Mouse (Mus musculus) kidney, embryonic 16.5 days (tissue): ENCODE data around the gene Smim24. TPM values are rescaled to one million over a fixed set of nuclear protein-coding genes. Genes with fewer than 3 reads are reported as not detected.
A peak's percentile ranks its signal among the peaks of the same experiment; 100 is the strongest.

Experiments used
- ATAC-seq: fragments of 200-750 bp; cut with Nextera tagmentation; 2 replicates; pipeline ENCODE4 v1.8.0; 2017; ENCODE audit warnings: moderate TSS enrichment; ENCODE audit not compliant: low FRiP score, low TSS enrichment
- H3K27ac ChIP-seq: fragments of 300-500 bp; sonication (generic); 2 replicates; pipeline ENCODE4 v1.5.1; 2014; ENCODE audit warnings: low read length
- H3K27me3 ChIP-seq: fragments of 300-500 bp; sonication (generic); 2 replicates; pipeline ENCODE4 v1.6.1; 2014; ENCODE audit warnings: low read length, control low read depth, mixed read lengths; ENCODE audit not compliant: insufficient read depth
- H3K36me3 ChIP-seq: fragments of 300-500 bp; sonication (generic); 2 replicates; pipeline ENCODE4 v1.6.1; 2014; ENCODE audit warnings: low read length, control low read depth, mixed read lengths; ENCODE audit not compliant: insufficient read depth
- H3K4me1 ChIP-seq: fragments of 300-500 bp; sonication (generic); 2 replicates; pipeline ENCODE4 v1.6.1; 2014; ENCODE audit warnings: low read length, control low read depth, mixed read lengths; ENCODE audit not compliant: insufficient read depth
- H3K4me2 ChIP-seq: fragments of 300-500 bp; sonication (generic); replicated peaks from 2 replicates; pipeline ENCODE4 v1.6.1; 2014; ENCODE audit warnings: low read depth, low read length
- H3K4me3 ChIP-seq: fragments of 300-500 bp; sonication (generic); 2 replicates; pipeline ENCODE4 v1.5.1; 2014; ENCODE audit warnings: mild to moderate bottlenecking, low read length
- H3K9ac ChIP-seq: fragments of 300-500 bp; sonication (generic); replicated peaks from 2 replicates; pipeline ENCODE4 v1.6.1; 2014; ENCODE audit warnings: low read length
- H3K9me3 ChIP-seq: fragments of 300-500 bp; sonication (generic); 2 replicates; pipeline ENCODE4 v1.6.1; 2016; ENCODE audit warnings: low read length, control low read depth
- WGBS: fragments of 180-500 bp; shearing (Covaris S2); extraction: QIAGEN DNeasy Blood & Tissue Kit; methylation state at CpG from one replicate; pipeline ENCODE4 v1.1.7; 2014; 5-methylcytosine and 5-hydroxymethylcytosine counted together
- polyA plus RNA-seq: library from polyadenylated mRNA; unstranded; fragments of >200 nt; fragmentation: Nextera tagmentation; extraction: Ambion mirVana; gene quantifications from 2 replicates; pipeline ENCODE4 v1.2.1, GENCODE M21; 2015

Smim24 gene
- polyA plus RNA-seq, 1 experiment from 2014 or later: 44.1 TPM

GRCm38 (mm10) chr10:81379183-81379553, 13.7 kb upstream of the Smim24 start:
- Histone ChIP-seq H3K4me3 (peak overlapping the region; percentile 86), H3K9ac (peak overlapping the region; percentile 79), H3K27me3 (no peaks in the 10 kb centered on the region), H3K27ac (peak overlapping the region; percentile 78), H3K4me2 (peak overlapping the region; percentile 66), H3K9me3 (no peaks in the 10 kb centered on the region), H3K36me3 (peaks cover 13% of the 10 kb centered on the region), H3K4me1 (peaks cover 23% of the 10 kb centered on the region)
- no peak; the same call in 1 of the 2 replicates for ATAC-seq
- 51% methylated on average over 3 of the region's 3 CpGs for WGBS

- H3K4me3 ChIP-seq: no peak overlapping the region
- H3K9ac ChIP-seq: no peak overlapping the region
- 89% methylated on average over 6 of the region's 6 CpGs for WGBS
- H3K4me1 ChIP-seq: peaks cover 23% of the 10 kb centered on the region
- H3K4me2 ChIP-seq: no peak overlapping the region
- H3K27me3 ChIP-seq: no peaks in the 10 kb centered on the region
- no peaks in the 10 kb centered on the region for H3K9me3 ChIP-seq
- ATAC-seq: no peak
- no peak overlapping the region for H3K27ac ChIP-seq
- H3K36me3 ChIP-seq: peaks cover 9% of the 10 kb centered on the region
Observed at GRCm38 (mm10) chr10:81379809-81380378, 13.0 kb upstream of the Smim24 start.

GRCm38 (mm10) chr10:81382039-81382438, 10.8 kb upstream of the Smim24 start:
- WGBS: 66% methylated on average over 5 of the region's 5 CpGs
- H3K27me3 ChIP-seq: no peaks in the 10 kb centered on the region
- H3K4me3 ChIP-seq: no peak overlapping the region
- H3K4me1 ChIP-seq: peaks cover 22% of the 10 kb centered on the region
- peak overlapping the region; percentile 48 for H3K27ac ChIP-seq
- no peak overlapping the region for H3K4me2 ChIP-seq
- H3K9me3 ChIP-seq: no peaks in the 10 kb centered on the region
- no peak for ATAC-seq
- H3K9ac ChIP-seq: no peak overlapping the region
- H3K36me3 ChIP-seq: peaks cover 9% of the 10 kb centered on the region

GRCm38 (mm10) chr10:81383802-81384604, 8.8 kb upstream of the Smim24 start, which contains the start of the genes Dohh and Gm48551:
Gene Dohh, plus strand, starts transcription at chr10:81384428.
Gene Gm48551, plus strand, starts transcription at chr10:81384466.
- Histone ChIP-seq H3K4me1 (peaks cover 14% of the 10 kb centered on the region), H3K9me3 (no peaks in the 10 kb centered on the region), H3K9ac (peak within 1 kb of the TSS; percentile 89), H3K27ac (peak within 1 kb of the TSS; percentile 85), H3K36me3 (peaks cover 26% of the 10 kb centered on the region), H3K27me3 (no peaks in the 10 kb centered on the region), H3K4me3 (peak within 1 kb of the TSS; percentile 94), H3K4me2 (peak within 1 kb of the TSS; percentile 94)
- WGBS: 4% methylated on average over 51 of the region's 54 CpGs
- peak; percentile 93 for ATAC-seq

- Histone ChIP-seq H3K36me3 (peaks cover 26% of the 10 kb centered on the region), H3K27ac (peak overlapping the region; percentile 85), H3K4me2 (peak overlapping the region; percentile 94), H3K9me3 (no peaks in the 10 kb centered on the region), H3K4me3 (peak overlapping the region; percentile 94), H3K4me1 (peaks cover 16% of the 10 kb centered on the region), H3K27me3 (no peaks in the 10 kb centered on the region), H3K9ac (peak overlapping the region; percentile 89)
- WGBS: 0% methylated on average over 19 of the region's 19 CpGs
- peak; percentile 23 for ATAC-seq
Observed at GRCm38 (mm10) chr10:81384605-81384982, 8.3 kb upstream of the Smim24 start.

- no peaks in the 10 kb centered on the region for H3K9me3 ChIP-seq
- 80% methylated on average over 22 of the region's 22 CpGs for WGBS
- peak overlapping the region; percentile 94 for H3K4me3 ChIP-seq
- H3K9ac ChIP-seq: peak overlapping the region; percentile 89
- no peak for ATAC-seq
- peaks cover 29% of the 10 kb centered on the region for H3K36me3 ChIP-seq
- peaks cover 22% of the 10 kb centered on the region for H3K4me1 ChIP-seq
- H3K27me3 ChIP-seq: no peaks in the 10 kb centered on the region
- H3K27ac ChIP-seq: 0 out of 2 replicates have a peak overlapping the region, but pooled peaks have one; percentile 12
- H3K4me2 ChIP-seq: peak overlapping the region; percentile 94
Observed at GRCm38 (mm10) chr10:81385603-81386306, 7.1 kb upstream of the Smim24 start.

- ATAC-seq: no peak
- no peak overlapping the region for H3K4me3 ChIP-seq
- no peak overlapping the region for H3K4me2 ChIP-seq
- H3K27ac ChIP-seq: no peak overlapping the region
- no peak overlapping the region for H3K9ac ChIP-seq
- no peaks in the 10 kb centered on the region for H3K27me3 ChIP-seq
- WGBS: 94% methylated on average over 20 of the region's 20 CpGs
- H3K36me3 ChIP-seq: peaks cover 29% of the 10 kb centered on the region
- no peaks in the 10 kb centered on the region for H3K9me3 ChIP-seq
- peaks cover 27% of the 10 kb centered on the region for H3K4me1 ChIP-seq
Observed at GRCm38 (mm10) chr10:81387716-81388115, 5.1 kb upstream of the Smim24 start.

- Histone ChIP-seq H3K9me3 (no peaks in the 10 kb centered on the region), H3K27me3 (no peaks in the 10 kb centered on the region), H3K9ac (peak within 1 kb of the TSS; percentile 5; the same call in 1 of the 2 replicates), H3K4me1 (peaks cover 35% of the 10 kb centered on the region), H3K27ac (peak within 1 kb of the TSS; percentile 44; the same call in 1 of the 2 replicates), H3K4me2 (no peak within 1 kb of the TSS), H3K4me3 (no peak within 1 kb of the TSS), H3K36me3 (peaks cover 29% of the 10 kb centered on the region)
- no peak for ATAC-seq
- 69% methylated on average over 5 of the region's 5 CpGs for WGBS
Observed at GRCm38 (mm10) chr10:81388505-81389055, 4.3 kb upstream of the Smim24 start, which contains the start of gene Gm48552. Gene Gm48552, plus strand, starts transcription at chr10:81389005.

GRCm38 (mm10) chr10:81389373-81389772, 3.5 kb upstream of the Smim24 start:
- no peak; the same call in 1 of the 2 replicates for ATAC-seq
- Histone ChIP-seq H3K4me1 (peaks cover 41% of the 10 kb centered on the region), H3K27ac (peak overlapping the region; percentile 44; the same call in 1 of the 2 replicates)

More at GRCm38 (mm10) chr10:81389373-81389772, 3.5 kb upstream of the Smim24 start:
- H3K9ac ChIP-seq: no peak overlapping the region; the same call in 1 of the 2 replicates
- H3K4me3 ChIP-seq: no peak overlapping the region
- no peaks in the 10 kb centered on the region for H3K27me3 ChIP-seq
- H3K9me3 ChIP-seq: no peaks in the 10 kb centered on the region
- H3K4me2 ChIP-seq: no peak overlapping the region
- H3K36me3 ChIP-seq: peaks cover 29% of the 10 kb centered on the region
- WGBS: 50% methylated on average over 3 of the region's 3 CpGs
